Mouse (Mus musculus): ENCODE results near the gene Apol9b. TPM values are rescaled to one million over a fixed set of nuclear protein-coding genes. Genes with fewer than 3 reads are reported as not detected.
"Not testable (repeated sequence)": the region's sequence is repeated elsewhere in the genome, so short reads cannot be mapped to it uniquely, and the experiment has no call there.

The Apol9b gene
- 4.6 and 5.5 TPM in 2 replicates for polyA plus RNA-seq (2012; rRNA removed)

DNA sequence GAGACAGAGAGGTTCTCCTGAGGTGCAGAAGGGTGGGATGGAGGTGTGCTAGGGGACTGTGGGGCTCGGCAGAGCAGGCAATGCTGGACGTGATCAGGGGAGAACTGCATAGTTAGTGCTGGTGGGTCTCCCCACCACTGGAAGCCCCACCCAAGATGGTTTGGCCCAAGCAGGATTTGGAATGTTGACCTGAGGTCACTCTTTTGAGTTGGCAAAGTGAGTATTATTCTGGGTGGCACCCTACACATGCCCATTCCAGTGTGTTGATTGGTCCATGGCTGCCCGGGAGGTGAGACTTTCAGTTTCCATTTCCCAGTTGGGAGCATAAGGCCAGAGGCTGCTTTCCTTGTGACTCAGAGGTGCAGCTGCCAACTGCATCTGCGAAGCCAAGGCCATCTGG lies at the start of gene Apol9b:
TSS of gene Apol9b (plus strand) at position 301 of the 400 bp plus-strand sequence.
- not testable (repeated sequence) for DNase-seq (ENCODE audit: low spot score)

DNA sequence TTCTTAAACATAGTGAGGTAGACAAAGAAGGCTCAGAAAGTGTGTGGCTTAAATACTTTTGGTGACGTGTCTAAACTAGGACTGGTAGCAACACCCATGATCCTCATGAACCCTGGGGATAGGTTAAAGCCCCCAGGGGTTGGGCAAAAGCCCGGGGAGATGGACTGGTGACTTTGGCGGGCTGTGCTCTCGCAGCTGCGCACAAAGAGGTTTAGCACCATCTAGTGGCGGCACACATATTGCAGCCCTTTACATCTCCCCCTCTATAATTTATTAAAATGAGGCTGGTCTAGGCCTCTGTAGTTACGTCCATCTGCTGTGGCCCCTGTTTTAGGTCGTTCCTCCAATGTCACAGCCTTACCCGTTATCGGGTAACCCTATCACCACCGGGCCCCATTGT lies 44.9 kb upstream of the Apol9b start:
- DNase-seq (ENCODE audit: low spot score), result peak; percentile 19

DNA sequence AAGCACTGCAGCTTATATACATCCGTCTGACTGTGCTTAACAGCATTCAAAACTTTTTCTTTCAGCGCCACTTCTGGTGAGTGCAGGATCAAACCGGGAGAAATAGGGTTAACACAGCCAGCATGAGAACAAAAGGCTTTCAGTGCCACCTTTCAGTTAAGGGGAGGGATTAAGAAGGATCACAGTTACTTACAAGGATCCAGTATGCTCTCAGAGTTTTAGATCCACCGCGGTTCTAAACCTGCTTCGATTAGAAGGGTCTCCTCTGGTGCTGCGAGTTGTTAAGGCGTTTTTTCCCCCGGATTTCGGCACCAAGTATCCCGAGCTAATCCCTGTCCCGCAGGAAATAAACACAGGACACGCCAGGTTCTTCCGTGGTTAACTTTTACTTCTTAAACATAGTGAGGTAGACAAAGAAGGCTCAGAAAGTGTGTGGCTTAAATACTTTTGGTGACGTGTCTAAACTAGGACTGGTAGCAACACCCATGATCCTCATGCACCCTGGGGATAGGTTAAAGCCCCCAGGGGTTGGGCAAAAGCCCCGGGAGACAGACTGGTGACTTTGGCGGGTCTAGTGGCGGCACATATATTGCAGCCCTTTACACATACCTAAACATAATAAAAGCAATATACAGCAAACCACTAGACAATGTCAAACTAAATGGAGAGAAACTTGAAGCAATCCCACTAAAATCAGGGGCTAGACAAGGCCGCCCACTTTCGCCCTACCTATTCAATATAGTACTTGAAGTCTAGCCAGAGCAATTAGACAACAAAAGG lies 37.1 kb upstream of the Apol9b start:
- not testable (repeated sequence) for DNase-seq (ENCODE audit: low spot score)

DNA sequence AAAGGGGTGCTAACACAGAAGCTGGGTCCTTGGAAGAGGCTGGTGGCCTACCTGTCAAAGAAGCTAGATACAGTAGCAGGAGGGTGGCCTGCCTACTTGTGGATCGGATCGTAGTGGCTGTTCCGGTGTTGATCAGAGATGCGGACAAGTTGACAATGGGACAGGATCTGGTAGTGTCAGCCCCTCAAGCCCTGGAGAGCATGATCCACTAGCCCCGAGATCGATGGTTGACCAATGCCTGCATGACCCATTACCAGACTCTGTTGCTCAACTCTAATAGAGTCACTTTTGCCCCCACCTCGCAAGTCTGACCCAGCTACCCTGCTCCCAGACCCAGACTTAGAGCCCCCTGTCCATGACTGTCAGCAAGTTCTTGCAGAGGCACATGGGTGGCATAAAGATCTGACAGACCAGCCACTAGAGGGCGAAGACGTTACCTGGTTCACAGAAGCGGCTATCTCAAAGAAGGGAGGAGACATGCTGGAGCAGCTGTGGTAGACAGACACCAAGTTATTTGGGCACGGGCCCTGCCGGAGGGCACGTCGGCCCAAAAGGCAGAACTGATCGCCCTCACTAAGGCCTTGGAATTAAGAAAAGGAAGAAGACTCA lies 34.0 kb upstream of the Apol9b start:
- DNase-seq (ENCODE audit: low spot score), result peak; percentile 21

DNA sequence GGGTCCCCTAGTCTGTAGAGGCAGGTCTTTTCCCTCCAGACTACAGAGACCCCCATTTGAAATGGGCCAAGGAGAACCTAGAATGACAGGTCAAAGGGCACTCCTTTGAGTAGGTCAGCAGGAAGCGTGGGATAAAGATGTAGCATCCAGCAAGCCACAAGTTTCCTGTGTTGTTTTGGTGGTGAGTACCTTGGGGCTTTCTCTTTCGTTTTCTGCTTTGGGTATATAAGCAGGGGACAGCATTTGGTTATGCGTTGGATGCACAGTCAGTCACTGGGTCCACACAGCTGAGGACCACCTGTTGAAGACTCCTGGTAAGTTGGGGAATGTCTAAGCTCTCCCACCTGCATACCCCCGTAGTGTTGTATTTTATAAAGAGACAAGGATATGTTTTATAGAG lies 30.2 kb upstream of the Apol9b start, which contains the start of gene Apol7e:
TSS of gene Apol7e (plus strand) at position 202 of the 400 bp plus-strand sequence.
- not testable (repeated sequence) for DNase-seq (ENCODE audit: low spot score)

DNA sequence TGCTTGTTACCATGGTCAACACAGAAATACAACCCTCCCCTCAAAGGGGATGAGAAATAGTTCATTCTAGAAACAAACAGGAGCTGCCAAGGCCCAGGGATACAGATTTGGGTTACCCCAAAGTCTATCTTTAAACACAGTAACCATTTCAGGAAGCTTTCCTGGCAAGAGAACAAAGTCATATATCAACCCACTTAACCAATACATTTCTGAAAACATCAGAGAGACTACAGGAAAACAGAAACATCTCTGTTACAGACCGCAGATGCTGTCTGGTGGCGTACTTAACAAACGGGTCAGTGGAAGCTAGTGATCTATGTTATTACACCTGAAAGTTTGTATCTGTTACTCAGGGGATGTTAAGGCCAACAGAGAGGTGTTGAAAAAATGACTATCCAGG lies 23.5 kb upstream of the Apol9b start:
- not testable (repeated sequence) for DNase-seq (ENCODE audit: low spot score)

DNA sequence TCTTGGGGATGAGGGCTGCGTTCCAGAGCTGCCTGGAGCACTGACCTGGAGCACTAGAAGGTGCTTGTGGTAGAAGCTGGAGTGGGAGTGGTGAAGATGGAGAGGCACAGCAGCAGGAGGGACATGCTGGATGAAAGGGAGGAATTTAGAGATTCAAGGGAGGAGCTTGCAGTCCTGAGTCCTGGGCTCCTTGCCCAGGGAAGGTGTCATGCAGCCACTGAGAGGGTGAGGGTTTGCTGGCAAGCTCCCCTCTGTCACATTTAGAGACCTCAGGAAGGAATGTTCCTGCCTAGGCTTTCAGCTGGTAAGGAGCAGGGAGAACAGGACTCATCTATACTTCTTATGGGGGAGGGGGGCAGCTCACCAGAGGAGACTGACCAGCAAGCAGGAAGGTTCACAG lies 19.9 kb upstream of the Apol9b start:
- DNase-seq (ENCODE audit: low spot score), result not testable (repeated sequence)

DNA sequence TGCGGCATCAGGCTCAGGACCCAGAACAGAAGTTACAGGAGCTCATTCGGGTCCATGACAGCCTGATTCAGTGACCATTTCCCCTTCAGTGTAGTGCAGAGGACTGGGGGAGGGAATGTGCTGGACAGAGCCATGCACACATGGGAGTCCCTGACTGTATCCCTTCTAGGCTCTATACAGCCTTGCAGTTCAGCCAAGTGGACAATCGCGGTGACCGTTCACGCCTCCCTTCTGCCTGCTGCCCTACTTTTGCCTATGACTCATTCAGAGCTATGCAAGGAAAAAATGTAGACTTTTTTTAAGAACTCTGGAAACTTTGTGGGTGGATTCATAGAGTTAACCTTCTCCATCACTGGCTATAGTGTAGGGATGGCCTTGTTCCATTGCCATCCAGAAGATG lies 10.6 kb upstream of the Apol9b start:
- not testable (repeated sequence) for DNase-seq (ENCODE audit: low spot score)

DNA sequence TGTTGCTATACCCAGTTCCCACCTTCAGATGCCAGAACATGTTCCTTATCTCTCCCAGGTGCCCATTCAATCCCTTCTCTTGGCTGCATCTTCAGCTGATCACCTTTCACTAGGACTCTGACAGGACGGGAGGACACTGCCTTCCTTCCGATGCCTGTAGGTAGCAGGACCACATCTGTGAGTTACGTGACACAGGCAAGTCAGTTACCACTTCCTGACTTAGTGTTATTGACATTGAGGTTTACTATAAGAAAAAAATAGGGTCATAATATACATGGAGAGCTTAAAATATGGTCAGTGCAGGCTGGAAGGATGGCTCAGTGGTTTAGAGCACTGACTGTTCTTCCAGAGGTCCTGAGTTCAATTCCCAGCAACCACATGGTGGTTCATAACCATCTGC lies 7.3 kb upstream of the Apol9b start:
- DNase-seq (ENCODE audit: low spot score), result not testable (repeated sequence)

DNA sequence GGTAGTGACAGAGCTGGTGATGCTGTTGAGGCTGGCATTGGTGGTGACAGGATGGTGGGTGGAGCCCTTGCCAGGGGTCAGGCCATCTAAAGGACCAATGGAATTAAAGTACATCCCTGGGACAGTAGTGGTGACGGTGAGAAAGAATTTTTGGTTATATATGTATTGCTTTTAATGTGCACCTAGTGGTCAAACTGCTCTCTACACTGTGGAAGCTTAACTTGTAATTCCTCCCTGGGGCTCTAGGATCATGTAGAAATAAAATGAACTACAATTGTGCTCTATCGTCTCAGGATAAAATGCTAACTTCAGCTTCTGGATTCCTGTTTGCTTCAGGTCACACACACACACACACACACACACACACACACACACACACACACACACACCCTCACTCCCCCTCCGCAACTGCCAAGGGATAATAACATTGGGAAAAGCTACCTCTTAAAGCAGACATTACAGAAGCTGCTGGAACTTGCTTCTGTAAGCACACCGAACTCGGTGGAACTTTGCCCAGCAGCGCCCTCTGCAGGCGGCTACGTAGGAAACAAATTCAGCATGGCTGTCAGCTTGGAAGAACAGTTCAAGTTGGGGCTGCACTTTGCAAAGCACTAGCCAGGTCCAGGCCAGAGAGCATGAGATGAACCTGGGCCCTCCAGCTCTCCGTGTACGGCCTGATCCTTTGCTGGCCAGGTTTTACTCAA lies 4.5 kb upstream of the Apol9b start:
- DNase-seq (ENCODE audit: low spot score), result not testable (repeated sequence)

DNA sequence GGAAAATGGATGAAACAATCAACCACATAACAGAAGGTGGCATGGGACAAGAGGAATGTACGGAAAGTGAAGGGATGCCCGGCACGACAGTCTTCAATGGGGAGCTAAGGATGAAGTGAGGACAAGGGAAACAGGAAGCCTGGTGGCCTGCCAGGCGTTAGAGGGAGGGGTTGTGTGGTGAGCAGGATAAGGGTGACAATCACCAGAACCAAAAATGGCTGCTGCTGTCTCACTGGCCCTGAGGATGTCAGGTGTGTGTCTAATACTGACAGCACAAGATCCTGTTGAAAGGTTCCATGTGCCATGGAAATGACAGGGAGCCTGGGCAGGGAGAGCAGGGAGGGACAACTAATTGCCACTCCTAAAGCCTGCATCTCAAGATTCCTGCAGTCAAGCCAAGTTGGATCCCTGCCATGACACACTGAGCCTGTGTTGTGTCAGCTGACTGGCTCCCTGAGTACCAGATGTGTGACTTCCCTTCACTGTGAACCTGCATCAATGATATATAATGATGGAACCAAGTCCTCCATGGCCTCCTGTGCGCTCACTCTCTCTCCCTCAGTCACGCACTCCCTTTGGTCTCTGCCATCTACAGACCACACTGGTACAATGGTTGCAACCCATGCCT lies 3.3 kb upstream of the Apol9b start:
- not testable (repeated sequence) for DNase-seq (ENCODE audit: low spot score)

DNA sequence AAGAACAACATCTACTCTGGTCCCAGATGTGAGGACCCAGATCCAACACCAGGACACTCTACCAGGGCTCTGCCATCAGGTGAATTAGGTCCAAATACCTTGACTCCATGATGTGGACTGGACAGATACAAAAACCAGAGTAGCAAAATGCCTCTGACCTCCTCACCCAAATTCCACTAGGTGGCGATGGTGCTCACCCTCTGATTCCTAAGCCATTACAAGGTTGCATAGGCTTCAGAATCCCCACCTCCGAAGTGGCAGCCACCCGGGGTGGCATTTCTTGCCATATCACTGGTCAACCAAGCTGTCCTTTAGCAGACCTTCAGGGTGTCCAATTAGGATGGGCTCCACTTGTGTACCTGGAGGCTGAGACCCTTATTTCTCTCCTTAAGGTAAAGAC lies 1.7 kb upstream of the Apol9b start:
- not testable (repeated sequence) for DNase-seq (ENCODE audit: low spot score)

DNA sequence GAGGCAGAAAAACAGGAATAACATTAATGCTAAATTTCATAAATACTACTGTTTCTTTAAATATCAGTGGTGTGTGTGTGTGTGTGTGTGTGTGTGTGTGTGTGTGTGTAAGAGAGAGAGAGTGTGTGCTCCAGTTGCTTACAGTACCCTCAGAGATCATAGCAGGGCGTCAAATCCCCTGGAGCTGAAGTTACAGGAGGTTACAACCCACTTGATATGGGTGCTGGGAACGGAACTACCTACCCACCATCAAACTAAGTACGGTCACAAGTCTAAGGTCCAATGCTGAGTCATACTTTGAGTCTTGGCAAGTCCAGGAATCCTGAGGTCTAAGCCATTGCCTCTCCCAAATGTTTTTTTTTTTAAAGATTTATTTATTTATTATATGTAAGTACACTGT lies 1.1 kb upstream of the Apol9b start:
- DNase-seq (ENCODE audit: low spot score), result not testable (repeated sequence)

DNA sequence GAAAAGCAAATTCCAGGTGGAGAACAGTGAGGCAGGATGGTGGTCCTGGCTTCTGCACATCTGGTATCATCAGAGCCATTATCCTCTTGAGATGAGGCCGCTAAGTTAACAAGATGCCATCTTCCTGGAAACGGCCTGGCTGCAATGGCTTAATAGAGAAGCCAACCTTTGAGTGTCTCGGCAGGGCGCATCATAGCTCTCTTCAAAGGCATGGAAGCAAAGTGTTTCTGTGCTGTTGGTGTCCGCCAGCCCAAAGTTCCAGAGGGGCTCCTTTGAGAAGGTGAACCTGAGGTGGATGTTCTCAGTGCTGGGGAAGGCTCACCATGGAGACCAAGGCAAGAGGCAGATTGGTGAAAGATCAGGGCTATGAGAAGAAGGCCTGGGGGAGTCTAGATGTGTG lies 2.8 kb downstream of the Apol9b start:
- DNase-seq (ENCODE audit: low spot score), result no peak

DNA sequence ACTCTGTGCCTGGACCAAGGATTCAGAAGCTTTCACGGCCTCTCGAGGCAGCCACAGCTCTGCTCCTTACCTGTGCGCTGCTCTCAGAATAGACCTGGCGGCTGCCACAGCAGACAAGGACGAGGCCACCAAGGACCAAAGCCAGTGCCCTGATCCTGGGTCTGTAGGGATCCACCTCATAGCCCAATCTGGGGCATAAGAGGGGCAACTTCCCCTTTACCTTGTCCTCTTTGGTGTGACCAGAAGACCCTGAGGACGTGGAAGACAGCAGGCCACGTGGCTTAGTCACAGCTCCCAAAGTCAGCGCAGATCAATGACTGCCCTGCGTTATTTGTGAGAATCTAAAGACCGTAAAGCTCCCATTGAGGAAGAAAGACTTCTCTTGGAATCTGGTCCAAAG lies 4.0 kb downstream of the Apol9b start:
- DNase-seq (ENCODE audit: low spot score), result not testable (repeated sequence)

DNA sequence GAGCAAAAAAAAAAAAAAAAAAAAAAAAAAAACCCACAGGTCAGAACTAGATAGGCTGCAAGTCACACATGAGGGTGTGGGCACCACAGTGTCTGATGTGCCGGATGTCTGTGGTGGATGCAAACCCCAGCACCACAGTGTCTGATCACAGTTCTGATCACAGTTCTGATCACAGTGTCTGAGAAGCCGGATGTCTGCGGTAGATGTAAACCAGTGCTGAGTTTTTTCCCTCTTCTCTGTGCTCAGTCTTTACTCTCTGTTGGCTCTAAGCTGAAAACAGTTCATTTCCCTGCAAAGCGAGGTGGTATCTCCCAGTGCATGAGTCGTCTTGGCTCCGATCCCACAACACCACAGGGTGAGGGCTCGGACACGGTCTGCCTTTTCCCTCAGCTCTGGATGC lies 4.5 kb downstream of the Apol9b start:
- DNase-seq (ENCODE audit: low spot score), result not testable (repeated sequence)

DNA sequence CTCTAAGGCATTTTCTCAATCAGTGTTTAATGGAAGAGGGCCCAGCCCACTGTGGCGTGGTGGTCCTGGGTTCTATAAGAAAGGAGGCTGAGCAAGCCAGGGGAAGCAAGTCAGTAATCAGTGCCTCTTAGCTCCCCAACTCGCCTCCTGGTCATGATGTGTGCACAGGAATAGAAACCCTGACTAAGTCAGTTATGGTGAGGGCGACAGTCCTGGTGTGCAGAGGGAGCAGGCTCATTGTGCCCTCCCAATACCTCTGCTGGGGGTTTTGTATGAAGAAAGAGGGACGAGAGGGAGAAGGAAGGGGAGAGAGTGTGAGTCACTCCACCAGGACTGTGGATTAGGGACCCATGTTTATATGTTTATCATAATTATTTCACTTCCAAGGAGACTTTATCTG lies 5.1 kb downstream of the Apol9b start:
- DNase-seq (ENCODE audit: low spot score), result not testable (repeated sequence)

DNA sequence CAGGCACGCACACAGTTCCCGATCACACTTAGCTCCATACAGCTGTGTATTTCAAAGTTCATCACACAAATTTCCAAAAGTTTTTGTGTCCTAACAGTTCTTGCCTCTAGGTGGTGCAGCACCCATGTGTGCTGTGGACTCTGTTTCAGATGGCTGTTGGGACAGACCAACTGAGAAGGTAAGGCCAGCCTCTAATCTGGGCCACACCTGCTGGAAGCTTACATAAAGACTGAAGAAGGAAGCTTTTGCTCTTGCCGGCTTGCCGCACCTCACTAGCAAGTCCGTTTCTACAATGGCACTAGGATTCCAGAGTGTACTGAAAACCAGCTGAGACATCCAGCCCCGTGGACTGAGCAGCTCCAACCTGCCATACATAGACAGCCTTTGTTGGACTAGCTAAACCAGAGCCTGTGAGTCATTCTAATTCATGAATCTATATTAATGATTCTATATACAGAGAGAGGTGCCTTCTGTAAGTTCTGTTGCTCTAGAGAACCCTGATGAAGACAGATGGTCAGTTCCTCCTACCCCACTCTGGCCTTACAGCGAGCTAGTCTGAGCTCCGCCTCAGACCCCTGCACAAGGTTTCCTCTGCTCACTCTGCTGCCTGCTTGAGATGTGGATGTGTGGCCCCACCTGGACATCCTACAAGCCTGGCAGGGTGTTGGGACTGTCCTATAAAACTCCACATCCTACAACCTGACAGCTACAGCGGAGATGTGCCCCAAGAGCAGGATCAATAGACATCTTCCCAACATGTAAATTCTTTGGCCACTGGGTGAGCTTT lies 11.9 kb downstream of the Apol9b start:
- no peak for DNase-seq (ENCODE audit: low spot score)

DNA sequence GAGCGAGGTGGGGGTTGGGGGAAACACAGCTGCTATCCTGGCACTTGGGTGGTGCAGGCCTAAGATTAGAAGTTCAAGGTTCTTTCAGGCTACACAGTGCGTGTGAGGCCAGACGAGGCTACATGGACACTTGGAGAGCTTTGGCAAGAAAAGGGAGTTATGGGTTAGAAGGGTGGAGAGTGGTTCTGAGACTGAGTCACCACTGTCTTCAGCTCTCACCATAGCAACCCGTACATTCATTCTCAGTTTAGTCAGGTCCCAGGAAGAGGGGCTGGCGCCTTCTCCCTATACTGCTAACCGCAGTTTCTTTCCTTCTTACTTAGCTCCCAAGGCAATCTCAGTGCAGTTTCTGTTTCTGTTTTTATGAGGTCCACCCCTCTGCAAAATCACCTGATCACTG lies 12.7 kb downstream of the Apol9b start:
- DNase-seq (ENCODE audit: low spot score), result not testable (repeated sequence)

DNA sequence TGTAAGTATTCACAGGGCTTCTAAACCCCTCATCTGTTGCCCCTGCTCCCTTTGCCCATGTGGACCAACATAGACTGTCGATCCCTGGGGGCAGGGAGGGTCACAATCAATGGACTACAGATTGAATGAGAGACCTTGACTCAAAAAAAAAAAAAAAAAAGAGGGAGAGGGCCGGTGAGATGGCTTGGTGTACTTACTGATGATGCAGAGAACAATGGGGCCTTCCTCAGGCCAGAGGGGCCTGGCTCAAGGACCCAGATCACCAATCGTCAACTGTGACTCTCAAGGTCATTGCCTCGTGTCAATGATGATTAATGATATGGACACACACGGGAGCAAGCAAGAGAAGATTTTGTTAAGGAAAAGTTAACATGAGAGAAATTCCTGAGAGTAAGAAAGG lies 15.8 kb downstream of the Apol9b start:
- DNase-seq (ENCODE audit: low spot score), result no peak

DNA sequence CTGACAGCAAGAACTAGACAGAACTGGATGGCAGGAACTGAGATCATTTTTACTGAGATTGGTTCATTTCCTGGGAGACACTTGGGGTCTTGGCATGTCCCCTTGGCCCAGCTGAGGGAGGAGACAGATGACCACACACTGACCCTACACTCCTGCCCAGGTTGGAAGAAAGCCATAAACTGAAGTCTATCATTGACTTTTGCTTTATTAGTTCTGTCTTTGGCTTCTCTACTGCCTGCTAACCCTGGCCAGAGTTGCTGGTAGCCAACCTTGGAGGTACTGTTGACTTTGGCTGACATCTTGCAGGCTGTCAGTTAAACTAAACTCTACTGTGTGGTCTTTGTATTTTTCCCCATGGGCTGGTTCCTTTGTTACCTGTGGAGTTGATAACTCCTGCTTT lies 16.2 kb downstream of the Apol9b start:
- no peak for DNase-seq (ENCODE audit: low spot score)

Measured in urinary bladder, adult 2 months (tissue).